Mouse (Mus musculus) testis, adult 2 months (tissue): ENCODE measurements around the gene Kansl3. TPM values are rescaled to one million over a fixed set of nuclear protein-coding genes. Genes with fewer than 3 reads are reported as not detected.
A peak's percentile ranks its signal among the peaks of the same experiment; 100 is the strongest.

Experiments
- H3K27ac ChIP-seq: fragments of 200-500 bp; 2 replicates; pipeline ENCODE4 v1.5.1; 2012; ENCODE audit warnings: low read depth, low read length; ENCODE audit not compliant: control insufficient read depth, insufficient read depth
- H3K27me3 ChIP-seq: fragments of 200-500 bp; 2 replicates; pipeline ENCODE4 v1.6.1; 2012; ENCODE audit warnings: mild to moderate bottlenecking, low read length, moderate library complexity; ENCODE audit not compliant: control insufficient read depth, insufficient read depth
- H3K36me3 ChIP-seq: fragments of 200-500 bp; 2 replicates; pipeline ENCODE4 v1.6.1; 2012; ENCODE audit warnings: mild to moderate bottlenecking, low read length; ENCODE audit not compliant: control insufficient read depth, insufficient read depth
- H3K4me1 ChIP-seq: fragments of 200-500 bp; 2 replicates; pipeline ENCODE4 v1.6.1; 2012; ENCODE audit warnings: low read length; ENCODE audit not compliant: control insufficient read depth, insufficient read depth
- H3K4me3 ChIP-seq: fragments of 200-500 bp; 2 replicates; pipeline ENCODE4 v1.5.1; 2012; ENCODE audit warnings: low read depth, mild to moderate bottlenecking, low read length, moderate library complexity, mixed read lengths; ENCODE audit not compliant: control insufficient read depth
- CTCF ChIP-seq: fragments of 200-500 bp; IDR thresholded peaks from 2 replicates; pipeline ENCODE4 v1.5.1; 2012; ENCODE audit warnings: low read depth, mild to moderate bottlenecking, inconsistent platforms, low read length, moderate library complexity; ENCODE audit not compliant: control insufficient read depth, insufficient read depth, insufficient replicate concordance
- POLR2A ChIP-seq: fragments of 200-500 bp; IDR thresholded peaks from 2 replicates; pipeline ENCODE4 v1.6.1; 2012; ENCODE audit warnings: low read depth, mild to moderate bottlenecking, inconsistent platforms, low read length, moderate library complexity; ENCODE audit not compliant: control insufficient read depth
- polyA plus RNA-seq: library from polyadenylated mRNA; depleted of rRNA; stranded (reverse); fragments of >200 nt; gene quantifications from 2 replicates; pipeline ENCODE4 v1.2.3, GENCODE M21; 2012

The Kansl3 gene
- polyA plus RNA-seq, 1 experiment: 141 TPM

GRCm38 (mm10) chr1:36321829-36322573 lies 47.0 kb downstream of the Kansl3 start:
- Histone ChIP-seq H3K4me1 (no peaks in the 10 kb centered on the region; the same call in 1 of the 2 replicates), H3K36me3 (no peaks in the 10 kb centered on the region), H3K27ac (no peak overlapping the region), H3K4me3 (no peak overlapping the region), H3K27me3 (no peaks in the 10 kb centered on the region)
- TF ChIP-seq CTCF (no peak), POLR2A (no peak)

- TF ChIP-seq POLR2A (no peak), CTCF (no peak)
- H3K36me3 ChIP-seq: no peaks in the 10 kb centered on the region
- H3K27ac ChIP-seq: no peak overlapping the region
- H3K4me1 ChIP-seq: no peaks in the 10 kb centered on the region; the same call in 1 of the 2 replicates
- H3K27me3 ChIP-seq: no peaks in the 10 kb centered on the region
- H3K4me3 ChIP-seq: no peak overlapping the region
These were observed 47.8 kb downstream of the Kansl3 start for GRCm38 (mm10) chr1:36321164-36321563.

- H3K27ac ChIP-seq: no peak overlapping the region
- no peaks in the 10 kb centered on the region for H3K27me3 ChIP-seq
- H3K36me3 ChIP-seq: no peaks in the 10 kb centered on the region
- no peak for TF ChIP-seq CTCF
- no peak for TF ChIP-seq POLR2A
- no peak overlapping the region for H3K4me3 ChIP-seq
- peaks cover 4% of the 10 kb centered on the region for H3K4me1 ChIP-seq
These were observed 53.2 kb downstream of the Kansl3 start for GRCm38 (mm10) chr1:36315776-36316100.

GRCm38 (mm10) chr1:36314959-36315775 lies 53.8 kb downstream of the Kansl3 start:
- Histone ChIP-seq H3K4me1 (peaks cover 4% of the 10 kb centered on the region), H3K27me3 (no peaks in the 10 kb centered on the region), H3K27ac (peak overlapping the region; percentile 36; the same call in 1 of the 2 replicates), H3K4me3 (peak overlapping the region; percentile 87), H3K36me3 (no peaks in the 10 kb centered on the region)
- no peak for TF ChIP-seq CTCF
- TF ChIP-seq POLR2A: peak; percentile 13; the same call in 1 of the 2 replicates

GRCm38 (mm10) chr1:36309498-36309901 lies 59.5 kb downstream of the Kansl3 start:
- Histone ChIP-seq H3K36me3 (no peaks in the 10 kb centered on the region), H3K27me3 (no peaks in the 10 kb centered on the region), H3K4me3 (no peak overlapping the region), H3K27ac (no peak overlapping the region), H3K4me1 (peaks cover 11% of the 10 kb centered on the region)
- no peak for TF ChIP-seq CTCF
- no peak for TF ChIP-seq POLR2A

GRCm38 (mm10) chr1:36308966-36309475 lies 60.0 kb downstream of the Kansl3 start:
- TF ChIP-seq CTCF (no peak), POLR2A (no peak)
- Histone ChIP-seq H3K4me3 (no peak overlapping the region), H3K27me3 (no peaks in the 10 kb centered on the region), H3K36me3 (no peaks in the 10 kb centered on the region), H3K4me1 (peaks cover 11% of the 10 kb centered on the region), H3K27ac (no peak overlapping the region)

- H3K36me3 ChIP-seq: no peaks in the 10 kb centered on the region
- peaks cover 11% of the 10 kb centered on the region for H3K4me1 ChIP-seq
- no peaks in the 10 kb centered on the region for H3K27me3 ChIP-seq
- H3K4me3 ChIP-seq: peak overlapping the region; percentile 89
- H3K27ac ChIP-seq: no peak overlapping the region
- TF ChIP-seq CTCF (no peak), POLR2A (no peak)
These were observed 60.5 kb downstream of the Kansl3 start for GRCm38 (mm10) chr1:36308451-36308901.
